Mouse (Mus musculus): ENCODE measurements around the gene Rph3a.
"Not testable (repeated sequence)": the region's sequence is repeated elsewhere in the genome, so short reads cannot be mapped to it uniquely, and the experiment has no call there.

Gene Rph3a

DNA sequence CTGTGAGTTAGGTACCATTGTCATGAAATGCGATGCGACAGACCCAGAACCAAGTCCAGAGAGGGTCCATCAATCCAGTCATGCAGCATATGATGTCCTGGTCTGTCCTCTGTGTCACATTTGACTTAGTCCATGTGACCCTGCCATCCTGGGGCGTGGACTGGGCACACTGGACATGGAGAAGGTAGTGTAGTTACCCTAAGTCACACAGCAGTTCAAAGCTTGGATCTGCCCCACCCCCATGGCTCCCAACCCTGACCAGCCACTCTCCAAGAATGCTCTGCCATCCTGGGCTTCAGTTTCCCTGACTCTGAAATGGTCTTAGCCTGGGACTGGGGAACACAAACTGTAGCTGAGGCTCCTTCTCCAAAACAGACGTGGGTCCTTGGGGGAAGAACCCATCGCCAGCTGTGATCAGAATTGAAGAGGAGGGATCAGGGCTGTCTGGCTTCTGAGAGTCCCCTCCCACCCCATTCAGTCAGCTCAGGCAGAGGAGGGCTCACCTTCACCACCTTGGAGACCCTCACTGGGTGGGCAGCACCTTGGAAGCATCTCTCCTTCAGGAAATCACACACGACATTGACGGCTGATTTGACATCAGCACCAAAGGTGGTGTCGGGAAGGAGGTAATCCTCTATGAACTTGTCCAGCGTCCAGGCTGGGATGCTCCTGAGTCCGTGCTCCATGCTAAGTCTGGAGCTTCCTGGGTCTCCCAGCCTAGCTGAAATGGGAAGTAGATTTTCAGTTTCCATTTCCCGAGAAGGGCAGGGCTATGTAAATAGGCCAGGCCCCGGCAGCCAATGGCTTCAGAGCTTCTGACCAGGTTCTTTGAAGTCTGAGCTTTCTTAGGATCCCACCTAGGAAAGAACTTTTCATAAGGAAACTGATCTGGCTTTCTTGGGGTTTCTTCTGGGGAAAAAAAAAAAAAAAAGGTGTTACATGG is 102.8 kb downstream of the Rph3a start, which contains the start of gene Oas1a:
Gene Oas1a (minus strand): TSS at position 731 of the 943 bp plus-strand sequence.
- not testable (repeated sequence) for DNase-seq (ENCODE audit: low spot score)

DNA sequence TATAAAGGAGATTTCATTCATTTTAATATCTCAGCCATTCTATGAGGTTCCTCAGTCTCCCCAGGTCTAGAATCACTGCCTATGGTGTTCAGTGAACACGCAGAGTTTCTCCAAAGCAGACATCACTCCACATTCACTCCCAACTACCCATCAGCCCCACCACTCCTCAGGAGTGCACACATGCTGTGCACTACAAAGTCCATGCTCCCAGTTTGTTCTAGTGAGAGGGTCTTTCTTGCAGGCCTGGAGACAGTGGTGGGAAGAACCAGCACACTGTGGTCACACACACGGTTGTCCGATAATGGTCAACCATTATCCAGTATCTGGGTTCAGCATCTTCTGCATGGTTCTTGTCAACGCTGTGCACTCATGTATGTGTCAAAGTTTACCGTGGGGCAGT is 107.8 kb downstream of the Rph3a start:
- no peak for DNase-seq (ENCODE audit: low spot score)

DNA sequence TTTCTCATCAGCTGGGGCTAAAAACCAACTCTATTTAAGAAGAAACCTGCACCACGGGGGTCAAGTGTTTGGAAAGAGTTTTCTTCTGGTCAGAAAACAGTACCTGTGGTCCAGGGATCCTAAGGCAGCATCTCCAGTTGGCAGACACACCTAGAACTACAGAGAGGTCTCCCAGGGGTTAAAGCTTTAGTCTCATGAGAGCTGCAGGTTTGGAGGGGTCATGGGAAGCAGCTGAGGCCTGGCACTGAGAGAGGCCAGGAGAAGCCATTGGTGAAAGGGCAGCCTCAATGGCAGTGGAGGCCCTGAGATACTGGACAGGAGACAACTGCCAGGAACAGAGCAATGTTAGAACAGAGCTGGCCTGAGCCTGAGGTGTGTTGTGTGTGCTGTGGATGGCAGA is 109.2 kb downstream of the Rph3a start:
- no peak for DNase-seq (ENCODE audit: low spot score)

DNA sequence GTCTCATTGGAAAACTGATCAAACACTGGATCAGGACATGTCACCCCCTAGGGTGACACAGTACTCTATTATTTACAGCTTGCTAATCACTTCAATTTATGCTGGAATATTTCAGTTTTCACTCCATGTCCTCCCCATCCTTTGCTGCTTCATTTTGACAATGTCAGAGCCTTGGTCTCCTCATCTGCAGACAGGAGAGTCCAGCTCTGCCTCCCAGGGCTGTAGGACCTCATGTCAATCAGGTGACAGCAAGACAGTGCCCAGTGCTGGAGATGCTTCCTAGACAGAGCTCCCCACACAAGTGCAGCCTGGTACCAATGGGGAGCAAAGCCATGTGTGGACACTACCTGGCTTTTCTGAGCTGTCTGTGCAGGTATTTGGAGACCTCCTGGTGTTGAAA is 111.2 kb downstream of the Rph3a start:
- DNase-seq (ENCODE audit: low spot score), result no peak

DNA sequence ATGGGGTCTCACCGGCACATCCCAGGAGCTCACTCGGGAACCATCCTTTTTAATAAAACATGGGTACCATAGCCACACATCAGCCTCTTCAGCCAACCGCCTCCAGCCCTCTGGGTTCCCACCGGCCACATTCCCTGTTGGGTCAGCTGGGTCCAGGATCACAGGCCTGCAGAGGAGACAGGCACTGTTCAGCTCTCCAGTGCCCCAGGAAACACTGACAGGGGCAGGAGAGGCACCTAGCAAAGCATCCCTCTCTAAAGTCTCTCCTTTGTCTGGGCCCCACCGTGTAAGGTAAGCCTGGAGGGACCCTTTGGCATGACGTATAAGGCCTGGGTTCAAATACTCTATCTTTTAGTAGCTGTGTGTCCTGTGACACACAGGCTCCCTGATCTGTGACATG is 111.6 kb downstream of the Rph3a start:
- DNase-seq (ENCODE audit: low spot score), result no peak

DNA sequence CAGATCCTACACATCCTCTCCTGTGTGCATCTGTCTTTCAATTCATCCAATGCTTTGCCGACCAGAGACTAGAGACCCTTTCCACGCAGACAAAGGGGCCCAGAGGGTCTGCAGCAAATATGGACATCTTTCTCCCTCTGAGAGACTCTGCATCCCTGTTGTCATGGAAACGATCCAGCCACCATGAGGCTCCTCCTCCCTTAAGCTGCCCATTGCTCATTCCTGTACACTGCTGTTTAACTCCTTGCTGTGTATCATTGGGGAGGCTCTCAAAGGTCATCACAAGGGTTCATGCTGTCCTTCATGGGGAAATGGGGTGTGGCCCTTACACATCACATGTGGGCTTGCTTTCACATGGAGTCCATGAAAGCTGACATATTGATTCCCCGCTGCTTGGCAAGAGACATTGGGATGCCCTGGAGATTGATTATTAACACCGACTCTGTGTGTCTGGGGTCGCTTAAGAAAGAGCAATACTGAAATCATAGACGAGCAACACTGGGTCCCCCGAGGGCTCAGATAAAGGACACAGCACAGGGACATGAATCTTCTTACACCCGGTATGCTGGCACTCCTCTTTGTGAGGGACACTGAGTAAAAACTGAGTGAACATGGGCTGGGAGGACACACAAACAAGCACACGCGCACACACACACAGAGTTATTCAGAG is 114.5 kb downstream of the Rph3a start:
- DNase-seq (ENCODE audit: low spot score), result no peak

DNA sequence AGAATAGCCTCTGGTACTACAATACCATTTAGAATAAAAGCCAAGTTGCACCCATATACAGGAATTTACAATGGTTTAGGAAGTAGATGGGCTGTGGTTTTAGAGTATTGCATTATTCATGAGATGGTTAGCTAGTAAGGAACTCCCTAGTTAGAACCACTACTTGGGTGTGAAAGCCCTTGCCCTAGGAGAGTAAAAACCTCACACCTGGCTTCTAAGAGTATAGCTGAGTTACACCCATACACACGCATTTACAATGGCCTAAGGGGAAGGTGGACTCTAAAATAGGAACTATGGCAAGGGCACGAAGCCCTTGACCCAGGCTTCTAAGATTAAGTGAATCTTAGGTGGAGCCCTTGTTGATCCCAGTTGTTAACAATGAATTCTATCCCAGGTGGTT is 115.2 kb downstream of the Rph3a start:
- DNase-seq (ENCODE audit: low spot score), result not testable (repeated sequence)

DNA sequence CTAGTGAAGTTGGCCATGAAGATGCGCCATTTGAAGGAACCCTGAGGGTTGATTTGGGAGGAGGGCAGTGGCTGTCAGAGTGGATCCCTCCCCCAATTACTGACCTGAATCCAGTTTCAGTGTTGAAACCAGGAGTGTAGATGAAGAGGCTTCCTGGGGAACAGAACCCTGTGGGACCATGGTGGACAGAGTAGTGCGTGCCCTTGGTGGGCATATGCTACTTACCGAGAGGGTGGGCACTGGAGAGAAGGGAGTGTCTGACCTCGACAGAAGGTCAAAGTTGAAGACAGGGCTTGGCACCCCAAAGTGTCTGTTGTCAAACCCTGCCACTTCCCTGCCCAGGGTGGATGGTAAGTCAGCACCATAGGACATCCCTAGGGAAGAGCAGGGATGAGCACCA is 116.0 kb downstream of the Rph3a start:
- DNase-seq (ENCODE audit: low spot score), result not testable (repeated sequence)

DNA sequence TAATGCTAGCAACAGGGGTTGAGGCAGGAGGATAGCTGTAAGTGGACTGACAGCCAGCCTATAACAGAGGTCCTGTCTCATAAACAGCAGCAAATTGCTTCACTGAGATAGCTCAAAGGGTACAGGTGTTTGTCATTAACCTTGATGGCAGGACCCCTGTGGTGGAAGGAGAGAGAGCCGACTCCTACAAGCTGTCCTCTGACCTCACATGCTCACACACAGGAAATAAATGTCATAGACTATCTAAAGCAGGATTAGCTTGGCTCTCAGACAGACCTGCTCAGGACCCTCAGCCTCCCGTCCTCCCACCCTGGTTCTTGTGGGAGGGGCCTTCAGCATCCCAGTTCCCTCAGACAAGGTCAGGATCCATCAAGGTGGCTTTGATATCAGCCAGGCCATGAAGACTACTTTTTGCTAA is 117.6 kb downstream of the Rph3a start:
- no peak for DNase-seq (ENCODE audit: low spot score)

DNA sequence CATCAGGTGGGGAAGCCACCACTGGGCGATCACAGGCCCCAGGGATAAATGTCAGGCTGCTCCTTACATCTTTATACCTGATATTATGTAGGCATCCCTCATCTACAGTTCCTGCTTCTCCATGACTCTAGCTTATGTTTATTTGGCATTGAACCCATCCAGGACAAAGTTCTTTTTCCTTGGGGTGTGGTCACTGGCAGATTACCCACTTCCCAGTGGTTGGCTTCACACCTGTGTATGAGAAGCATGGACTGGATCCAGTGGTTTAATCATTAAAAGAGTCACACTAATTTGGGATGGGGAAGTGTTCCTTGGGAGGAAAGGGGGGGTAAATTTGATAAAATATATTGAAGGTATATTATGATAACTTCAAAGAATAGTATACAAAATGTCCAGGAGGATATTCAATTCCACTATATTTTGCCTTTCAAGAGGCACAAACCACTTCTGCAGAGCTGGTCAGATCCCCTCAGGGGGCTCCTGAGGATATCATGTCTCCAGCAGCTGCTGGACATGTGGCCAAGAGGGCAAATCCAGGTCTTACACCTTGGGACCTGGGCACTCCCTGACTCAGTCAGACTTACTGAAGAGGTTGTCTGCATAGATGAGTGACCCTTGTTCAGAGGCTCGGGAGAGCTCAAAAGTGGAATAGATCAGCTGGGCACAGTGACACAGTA is 118.2 kb downstream of the Rph3a start:
- DNase-seq (ENCODE audit: low spot score), result not testable (repeated sequence)

DNA sequence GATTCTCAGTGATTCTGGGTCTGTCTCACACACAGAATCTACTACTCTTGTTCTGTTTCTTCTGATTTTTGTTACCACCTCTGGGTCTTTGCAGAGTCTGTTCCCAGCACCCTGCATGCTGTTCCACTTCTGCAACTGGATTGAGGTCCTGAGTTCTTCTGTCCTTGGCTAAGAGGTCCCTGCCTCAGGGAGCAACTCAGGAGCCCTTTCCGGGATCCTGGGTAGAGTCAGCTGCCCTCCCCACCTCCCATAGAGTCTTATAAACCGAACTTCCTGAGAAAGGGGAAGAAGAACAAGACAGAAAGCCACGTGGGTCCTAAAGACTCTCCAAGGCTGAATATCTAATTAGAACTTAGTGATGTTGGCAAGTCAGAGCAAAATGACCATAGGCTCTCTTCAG is 118.9 kb downstream of the Rph3a start:
- DNase-seq (ENCODE audit: low spot score), result no peak

Data from left cerebral cortex, adult 11 months (tissue).